Mouse (Mus musculus) hindbrain, embryonic 13.5 days (tissue): ENCODE data around the gene Ceacam9. TPM values are rescaled to one million over a fixed set of nuclear protein-coding genes. Genes with fewer than 3 reads are reported as not detected.
"Not testable (repeated sequence)": the region's sequence is repeated elsewhere in the genome, so short reads cannot be mapped to it uniquely, and the experiment has no call there.

Experiments
- ATAC-seq: fragments of 200-750 bp; cut with Nextera tagmentation; 2 replicates; pipeline ENCODE4 v1.8.0; 2017; ENCODE audit warnings: moderate TSS enrichment; ENCODE audit not compliant: low FRiP score
- H3K27ac ChIP-seq: fragments of 300-500 bp; sonication (generic); 2 replicates; pipeline ENCODE4 v1.5.1; 2015; ENCODE audit warnings: inconsistent platforms, mild to moderate bottlenecking, moderate library complexity
- H3K27me3 ChIP-seq: fragments of 300-500 bp; sonication (generic); 2 replicates; pipeline ENCODE4 v1.6.1; 2015; ENCODE audit warnings: mild to moderate bottlenecking, inconsistent platforms
- H3K36me3 ChIP-seq: fragments of 300-500 bp; sonication (generic); 2 replicates; pipeline ENCODE4 v1.6.1; 2015; ENCODE audit warnings: mild to moderate bottlenecking, inconsistent platforms
- H3K4me1 ChIP-seq: fragments of 300-500 bp; sonication (generic); replicated peaks from 2 replicates; pipeline ENCODE4 v1.6.1; 2015; ENCODE audit warnings: inconsistent platforms
- H3K4me2 ChIP-seq: fragments of 300-500 bp; sonication (generic); 2 replicates; pipeline ENCODE4 v1.6.1; 2015; ENCODE audit warnings: inconsistent platforms, mild to moderate bottlenecking, moderate library complexity
- H3K4me3 ChIP-seq: fragments of 300-500 bp; sonication (generic); 2 replicates; pipeline ENCODE4 v1.5.1; 2015; ENCODE audit warnings: mild to moderate bottlenecking, inconsistent platforms
- H3K9ac ChIP-seq: fragments of 300-500 bp; sonication (generic); 2 replicates; pipeline ENCODE4 v1.6.1; 2015; ENCODE audit warnings: mild to moderate bottlenecking, inconsistent platforms
- H3K9me3 ChIP-seq: fragments of 300-500 bp; sonication (generic); 2 replicates; pipeline ENCODE4 v1.6.1; 2016; ENCODE audit warnings: inconsistent platforms
- WGBS: fragments of 180-500 bp; shearing (Covaris S2); methylation state at CpG from one replicate; pipeline ENCODE4 v1.1.7; 2015; 5-methylcytosine and 5-hydroxymethylcytosine counted together
- polyA plus RNA-seq: library from polyadenylated mRNA; unstranded; fragments of >200 nt; fragmentation: Nextera tagmentation; extraction: Ambion mirVana; gene quantifications from 2 replicates; pipeline ENCODE4 v1.2.1, GENCODE M21; 2015

The Ceacam9 gene
- polyA plus RNA-seq, 1 experiment from 2014 or later, result not detected

DNA sequence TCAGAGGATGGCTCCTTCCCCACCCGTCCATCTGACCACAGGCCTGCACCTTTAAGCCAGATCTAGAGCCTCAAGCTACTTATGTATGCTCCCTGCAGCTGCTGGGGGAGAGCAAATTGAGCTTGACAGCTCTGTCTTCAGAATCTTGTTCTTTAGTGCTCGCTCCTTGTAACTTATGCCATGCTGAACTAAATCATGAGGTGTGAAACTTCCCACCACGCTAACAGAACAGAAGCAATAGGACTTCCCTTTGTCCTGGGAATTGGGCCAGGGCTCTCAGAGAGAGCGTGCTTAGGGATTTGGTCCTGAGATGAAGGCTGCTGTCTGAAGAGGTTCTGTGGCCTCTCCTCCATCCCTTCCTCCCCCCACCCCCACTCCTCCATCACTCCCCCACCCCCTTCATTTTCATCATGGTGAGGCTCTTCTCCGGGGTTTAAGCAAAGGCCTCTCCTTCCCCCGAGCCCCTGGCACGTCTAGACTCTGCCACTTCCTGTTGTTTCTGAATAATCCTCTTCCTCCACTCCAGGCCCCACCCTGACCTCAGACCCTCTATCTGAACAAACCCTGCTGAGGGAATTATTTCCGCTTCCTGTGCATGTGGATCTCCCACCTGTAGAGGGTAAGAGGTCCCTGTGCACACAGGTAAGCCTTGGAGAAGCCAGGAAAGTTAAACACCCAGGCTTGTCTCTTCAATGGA is 5.1 kb upstream of the Ceacam9 start:
- not testable (repeated sequence) for H3K9me3 ChIP-seq, H3K27me3 ChIP-seq, H3K9ac ChIP-seq, H3K4me1 ChIP-seq, ATAC-seq, H3K36me3 ChIP-seq, H3K4me2 ChIP-seq, H3K4me3 ChIP-seq, H3K27ac ChIP-seq
- WGBS, result 54% methylated on average over 8 of the region's 8 CpGs

DNA sequence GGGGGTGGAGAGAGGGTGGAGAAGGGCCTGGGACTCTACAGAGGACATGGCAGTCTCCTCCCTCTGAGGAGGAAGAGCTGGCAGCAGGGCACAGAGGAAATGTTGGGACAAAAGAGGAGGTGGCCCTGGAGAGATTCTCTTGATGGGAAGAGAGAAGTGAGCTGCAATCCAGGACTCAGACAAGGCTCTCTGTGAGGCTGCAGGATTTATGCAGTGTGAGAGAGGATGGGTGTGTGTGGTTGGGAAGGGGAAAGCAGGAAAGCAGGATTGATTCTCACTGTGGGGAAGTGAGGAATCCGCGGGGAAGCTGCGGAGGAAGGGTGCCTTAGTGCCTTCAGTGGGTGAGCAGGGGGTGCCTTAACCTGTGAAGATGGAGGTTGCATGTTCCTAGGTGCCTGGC is 761 bp downstream of the Ceacam9 start:
- ATAC-seq, result not testable (repeated sequence)
- 72% methylated on average over 3 of the region's 3 CpGs for WGBS

DNA sequence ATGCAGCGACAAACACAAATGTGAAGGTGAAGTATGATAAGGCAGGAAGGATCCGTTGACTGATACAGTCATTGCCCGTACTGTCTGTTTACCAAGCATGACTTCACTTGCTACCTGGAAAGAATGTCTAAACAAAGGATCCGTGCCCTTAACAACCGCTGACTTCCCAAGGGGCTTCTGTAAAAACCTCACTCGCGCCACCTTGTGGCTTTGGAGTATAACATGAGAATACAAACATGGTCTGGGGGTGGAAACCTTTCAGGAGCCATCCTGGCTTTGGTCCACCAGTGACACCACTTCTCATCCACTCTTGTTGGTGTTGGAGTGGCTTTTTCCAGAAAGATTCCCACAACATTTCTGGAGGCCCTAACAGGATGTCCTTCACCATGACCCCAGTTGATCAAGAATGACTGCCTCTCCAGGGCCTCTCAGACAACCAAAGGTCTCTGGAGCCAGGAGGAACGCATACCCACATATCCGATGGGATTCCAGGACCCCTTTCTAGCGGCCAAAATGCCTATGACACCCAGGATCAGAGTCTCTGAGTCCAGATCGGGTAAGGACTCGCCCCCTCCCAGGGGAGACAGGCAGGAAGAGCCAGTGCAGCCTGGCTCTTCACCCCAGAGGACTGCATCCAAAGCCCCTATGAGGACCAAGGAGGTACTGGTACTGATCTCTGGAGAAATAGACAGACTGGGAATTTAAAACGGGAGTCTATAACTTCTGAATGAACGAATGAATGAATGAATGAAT is 7.0 kb downstream of the Ceacam9 start:
- H3K27ac ChIP-seq, result no peak overlapping the region; the same call in 1 of the 2 replicates
- no peaks in the 10 kb centered on the region for H3K27me3 ChIP-seq
- H3K9ac ChIP-seq, result 0 out of 2 replicates have a peak overlapping the region, but pooled peaks have one; percentile 1
- peak overlapping the region; percentile 17; the same call in 1 of the 2 replicates for H3K4me3 ChIP-seq
- 28% methylated on average over 14 of the region's 14 CpGs for WGBS
- peak; percentile 36; the same call in 1 of the 2 replicates for ATAC-seq
- peak overlapping the region; percentile 39 for H3K4me2 ChIP-seq
- peaks cover 12% of the 10 kb centered on the region for H3K4me1 ChIP-seq
- H3K36me3 ChIP-seq, result no peaks in the 10 kb centered on the region
- no peaks in the 10 kb centered on the region for H3K9me3 ChIP-seq

More for the DNA sequence above, 761 bp downstream of the Ceacam9 start:
- H3K9ac ChIP-seq, H3K9me3 ChIP-seq, H3K4me3 ChIP-seq, H3K4me2 ChIP-seq, H3K4me1 ChIP-seq, H3K36me3 ChIP-seq, H3K27me3 ChIP-seq, H3K27ac ChIP-seq: not testable (repeated sequence)

DNA sequence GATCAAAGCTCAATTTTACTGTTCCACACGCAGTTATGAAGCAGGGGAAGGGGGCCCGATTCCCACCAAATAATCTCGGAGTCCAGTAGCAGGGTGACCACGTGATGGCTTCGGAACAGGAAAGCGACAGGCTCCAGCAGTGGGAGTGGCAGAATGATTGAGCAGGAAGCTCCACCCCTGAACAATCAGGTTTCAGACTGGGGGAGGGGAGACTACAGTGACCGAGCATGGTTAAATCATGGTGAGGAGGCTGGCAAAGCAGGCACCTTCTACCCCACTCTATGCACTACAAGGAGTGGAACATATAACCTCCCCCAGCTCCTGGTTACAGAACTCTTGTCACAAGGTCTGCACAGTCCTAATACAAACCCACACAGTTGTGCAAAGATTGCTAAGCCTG is 7.8 kb downstream of the Ceacam9 start:
- H3K27ac ChIP-seq, H3K27me3 ChIP-seq, H3K36me3 ChIP-seq, H3K4me3 ChIP-seq, H3K9me3 ChIP-seq: not testable (repeated sequence)
- H3K4me2 ChIP-seq, result peak overlapping the region; percentile 27
- WGBS, result 10% methylated on average over 7 of the region's 7 CpGs
- peak; percentile 30; the same call in 1 of the 2 replicates for ATAC-seq
- peak overlapping the region; percentile 29; the same call in 1 of the 2 replicates for H3K9ac ChIP-seq
- peaks cover 12% of the 10 kb centered on the region for H3K4me1 ChIP-seq

DNA sequence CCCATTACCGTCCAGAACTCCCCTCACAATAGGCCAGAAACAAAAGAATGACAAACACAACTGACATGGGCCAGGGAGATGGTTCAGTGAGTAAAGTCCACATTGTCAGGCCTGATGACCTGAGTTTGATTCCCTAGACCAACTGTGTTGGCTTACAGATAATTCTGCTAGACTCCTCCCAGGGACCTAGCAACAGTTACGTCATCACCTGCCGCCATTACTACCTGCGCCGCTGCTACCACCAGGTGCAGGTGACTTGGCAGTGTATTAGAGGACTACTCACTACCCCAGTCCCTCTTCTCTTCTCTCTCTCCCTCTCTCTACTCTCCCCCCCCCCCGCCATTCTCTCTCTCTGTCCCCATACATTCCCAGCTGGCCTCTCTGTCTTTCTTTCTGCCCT is 9.1 kb downstream of the Ceacam9 start:
- H3K4me1 ChIP-seq, result peaks cover 12% of the 10 kb centered on the region
- no peak overlapping the region for H3K27ac ChIP-seq
- H3K4me3 ChIP-seq, result no peak overlapping the region
- H3K9ac ChIP-seq, result no peak overlapping the region
- H3K27me3 ChIP-seq, result no peaks in the 10 kb centered on the region
- ATAC-seq, result no peak
- H3K9me3 ChIP-seq, result no peaks in the 10 kb centered on the region
- H3K36me3 ChIP-seq, result no peaks in the 10 kb centered on the region
- WGBS, result 86% methylated on average over 5 of the region's 6 CpGs
- no peak overlapping the region for H3K4me2 ChIP-seq

DNA sequence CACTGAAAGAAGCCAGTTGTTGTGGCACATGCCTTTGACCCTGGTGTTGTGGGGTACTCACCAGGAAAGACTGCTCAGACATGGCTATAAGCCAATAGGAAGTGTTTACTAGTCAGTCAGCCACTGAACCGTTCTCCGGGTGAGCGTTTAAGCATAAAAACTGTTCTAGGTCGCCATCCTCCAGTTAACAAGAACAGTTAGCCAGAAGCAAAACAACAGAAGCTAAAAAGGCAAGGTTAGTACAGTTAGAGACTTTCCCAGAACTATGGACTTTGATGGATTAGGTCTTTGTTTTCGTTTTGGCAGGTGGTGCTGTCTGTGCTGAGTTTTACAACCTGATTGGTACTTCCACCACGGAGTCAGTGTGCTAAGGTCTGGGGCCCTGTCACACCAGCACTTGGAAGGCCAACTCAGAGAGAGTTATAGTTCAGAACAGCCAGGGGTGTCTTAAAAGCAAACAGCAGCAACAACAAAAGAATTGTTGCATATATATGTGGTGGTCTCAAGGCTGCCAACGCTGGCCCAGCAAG is 10.2 kb downstream of the Ceacam9 start:
- H3K36me3 ChIP-seq, result no peaks in the 10 kb centered on the region
- H3K9me3 ChIP-seq, result no peaks in the 10 kb centered on the region
- 55% methylated on average over 7 of the region's 7 CpGs for WGBS
- H3K4me2 ChIP-seq, result no peak overlapping the region
- no peak overlapping the region for H3K27ac ChIP-seq
- H3K4me1 ChIP-seq, result peaks cover 12% of the 10 kb centered on the region
- H3K9ac ChIP-seq, result no peak overlapping the region
- H3K4me3 ChIP-seq, result no peak overlapping the region
- H3K27me3 ChIP-seq, result no peaks in the 10 kb centered on the region
- no peak for ATAC-seq

DNA sequence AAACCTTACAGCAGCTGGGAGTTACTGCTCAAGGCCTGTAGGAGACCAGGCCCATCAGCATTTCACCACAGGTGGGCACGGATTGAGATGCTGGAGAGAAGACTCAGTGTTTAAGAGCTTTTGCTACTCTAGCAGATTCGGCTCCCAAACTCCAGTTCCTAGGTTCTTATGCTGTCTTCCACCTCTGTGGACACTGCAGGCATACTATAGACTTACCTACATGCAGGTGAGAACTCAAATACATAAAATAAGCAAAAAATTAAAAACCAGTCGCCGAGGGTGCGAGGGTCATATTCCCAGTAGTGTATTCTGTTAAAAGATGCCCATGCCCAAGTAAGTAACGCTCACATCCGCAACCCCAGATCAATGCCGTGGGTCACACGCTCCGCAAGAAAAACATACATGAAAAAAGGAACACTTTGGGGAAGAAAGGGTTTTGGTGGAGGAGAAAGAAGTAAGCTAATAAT is 15.9 kb downstream of the Ceacam9 start:
- no peaks in the 10 kb centered on the region for H3K9me3 ChIP-seq
- peaks cover 11% of the 10 kb centered on the region for H3K36me3 ChIP-seq
- peak overlapping the region; percentile 85 for H3K4me3 ChIP-seq
- H3K4me1 ChIP-seq, result peaks cover 19% of the 10 kb centered on the region
- H3K27ac ChIP-seq, result no peak overlapping the region
- H3K27me3 ChIP-seq, result no peaks in the 10 kb centered on the region
- ATAC-seq, result peak; percentile 60
- peak overlapping the region; percentile 47 for H3K4me2 ChIP-seq
- WGBS, result 40% methylated on average over 10 of the region's 10 CpGs
- H3K9ac ChIP-seq, result peak overlapping the region; percentile 16

DNA sequence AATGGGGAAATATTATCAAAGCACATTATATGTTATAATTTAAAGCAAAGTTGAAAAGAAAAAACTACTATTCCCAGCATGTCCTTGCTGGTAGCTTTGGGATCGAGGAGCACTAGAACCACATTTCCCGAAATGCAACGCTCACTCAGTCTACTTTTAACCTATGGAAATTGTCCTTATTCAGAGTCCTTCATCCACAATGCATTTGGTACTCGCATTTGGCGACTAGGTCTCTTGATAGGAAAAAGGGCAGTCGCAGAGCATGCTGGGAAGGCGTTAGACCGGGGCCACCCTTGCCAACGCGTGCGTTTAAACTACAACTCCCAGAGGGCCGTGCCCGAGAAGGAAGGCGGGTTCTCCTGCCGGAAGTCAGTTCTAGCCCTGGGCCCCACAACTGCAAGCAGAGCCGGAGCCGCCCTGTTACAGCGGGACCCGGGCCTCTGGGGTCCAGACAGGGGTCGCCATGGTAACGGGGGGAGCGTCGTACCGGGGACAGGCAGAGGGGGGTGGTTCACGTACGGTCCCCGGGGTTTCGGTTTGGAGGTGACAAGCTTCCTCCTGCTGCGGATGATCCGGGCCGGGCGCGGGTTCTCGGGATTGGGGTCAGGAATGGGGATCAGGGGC is 16.5 kb downstream of the Ceacam9 start, which contains the start of gene Ap2s1:
Gene Ap2s1, plus strand, starts transcription at position 338 of the 624 bp plus-strand sequence.
- Histone ChIP-seq H3K27me3 (no peaks in the 10 kb centered on the region), H3K9me3 (no peaks in the 10 kb centered on the region), H3K27ac (peak within 1 kb of the TSS; percentile 58), H3K4me2 (peak within 1 kb of the TSS; percentile 91), H3K4me3 (peak within 1 kb of the TSS; percentile 85), H3K36me3 (peaks cover 17% of the 10 kb centered on the region), H3K9ac (peak within 1 kb of the TSS; percentile 94), H3K4me1 (peaks cover 19% of the 10 kb centered on the region)
- WGBS, result under 1% methylated on average over 34 of the region's 34 CpGs
- peak; percentile 96 for ATAC-seq

DNA sequence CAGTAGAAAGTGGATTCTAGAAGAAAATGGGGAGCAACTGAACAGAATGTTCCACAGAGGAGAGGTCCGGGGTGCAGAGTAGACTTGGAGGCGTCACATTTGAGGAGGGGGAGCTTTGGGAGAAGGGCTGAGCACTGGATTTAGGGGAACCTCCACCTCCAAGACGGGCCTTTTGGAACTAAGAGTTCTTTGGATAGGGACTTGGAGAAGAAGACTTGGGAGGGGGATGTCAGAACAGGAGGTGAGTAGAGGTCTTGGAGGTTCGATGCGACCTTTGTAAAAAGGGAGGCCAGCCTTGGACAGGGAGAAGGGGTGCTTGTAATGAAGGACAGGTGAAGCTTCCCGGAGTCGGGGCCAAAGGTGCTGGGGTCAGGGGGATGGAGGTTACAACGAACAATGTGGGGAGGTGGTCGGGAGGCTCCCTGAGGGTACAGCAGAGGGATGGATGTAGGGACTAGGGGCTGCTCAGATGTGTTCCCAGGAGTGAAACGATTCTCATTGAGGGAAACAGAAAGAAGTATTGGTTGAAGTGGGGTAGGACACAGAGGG is 17.4 kb downstream of the Ceacam9 start:
- Histone ChIP-seq H3K9ac (peak overlapping the region; percentile 94), H3K4me3 (peak overlapping the region; percentile 85), H3K27me3 (no peaks in the 10 kb centered on the region), H3K36me3 (peaks cover 26% of the 10 kb centered on the region), H3K4me1 (peaks cover 19% of the 10 kb centered on the region), H3K4me2 (peak overlapping the region; percentile 91), H3K27ac (no peak overlapping the region), H3K9me3 (no peaks in the 10 kb centered on the region)
- 0 out of 2 replicates have a peak, but pooled peaks have one; percentile 2 for ATAC-seq
- WGBS, result 53% methylated on average over 10 of the region's 10 CpGs

DNA sequence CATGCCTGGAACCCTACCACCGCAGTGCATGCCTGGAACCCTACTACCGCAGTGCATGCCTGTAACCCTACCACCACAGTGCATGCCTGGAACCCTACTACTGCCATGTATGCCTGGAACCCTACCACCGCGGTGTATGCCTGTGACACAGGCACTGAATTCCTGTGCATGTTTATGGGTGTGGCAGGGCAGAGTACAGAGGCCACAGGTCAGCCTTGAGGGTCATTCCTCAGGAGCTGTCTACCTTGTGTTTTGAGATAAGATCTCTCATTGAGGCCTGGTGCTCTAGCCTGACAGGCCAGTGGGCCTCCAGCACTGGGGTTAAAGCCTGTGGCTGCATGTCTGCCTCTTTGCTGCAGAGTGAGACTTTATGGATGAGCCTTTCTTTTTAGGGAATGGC is 23.6 kb downstream of the Ceacam9 start:
- Histone ChIP-seq H3K4me1 (no peaks in the 10 kb centered on the region), H3K4me2 (no peak overlapping the region), H3K27ac (no peak overlapping the region), H3K36me3 (peaks cover 80% of the 10 kb centered on the region), H3K27me3 (no peaks in the 10 kb centered on the region), H3K4me3 (no peak overlapping the region), H3K9me3 (no peaks in the 10 kb centered on the region), H3K9ac (no peak overlapping the region)
- no peak for ATAC-seq
- WGBS, result 93% methylated on average over 4 of the region's 4 CpGs

DNA sequence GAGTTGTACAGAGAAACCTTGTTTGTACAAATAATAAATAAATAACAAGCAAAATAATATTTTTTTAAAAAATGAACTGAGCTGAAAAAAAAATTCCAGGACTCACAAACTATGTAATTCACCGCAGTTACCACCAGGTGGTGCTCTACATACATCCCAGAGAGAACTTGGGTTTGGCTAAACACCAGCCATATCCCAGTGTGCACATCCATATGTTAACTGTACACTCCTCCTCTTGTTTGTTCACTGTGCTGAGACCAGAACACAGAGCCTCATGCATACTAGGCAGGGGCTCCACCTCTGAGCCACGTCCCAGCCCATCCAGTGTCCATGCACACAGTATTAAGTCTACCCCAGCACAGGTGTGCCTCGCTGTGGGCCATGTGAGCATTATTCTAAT is 24.4 kb downstream of the Ceacam9 start:
- no peak overlapping the region for H3K27ac ChIP-seq
- H3K9me3 ChIP-seq, result no peaks in the 10 kb centered on the region
- no peaks in the 10 kb centered on the region for H3K27me3 ChIP-seq
- 49% methylated on average over 3 of the region's 3 CpGs for WGBS
- H3K4me1 ChIP-seq, result no peaks in the 10 kb centered on the region
- ATAC-seq, result peak; percentile 47; the same call in 1 of the 2 replicates
- H3K36me3 ChIP-seq, result peaks cover 80% of the 10 kb centered on the region
- no peak overlapping the region for H3K9ac ChIP-seq
- H3K4me2 ChIP-seq, result no peak overlapping the region
- H3K4me3 ChIP-seq, result no peak overlapping the region

DNA sequence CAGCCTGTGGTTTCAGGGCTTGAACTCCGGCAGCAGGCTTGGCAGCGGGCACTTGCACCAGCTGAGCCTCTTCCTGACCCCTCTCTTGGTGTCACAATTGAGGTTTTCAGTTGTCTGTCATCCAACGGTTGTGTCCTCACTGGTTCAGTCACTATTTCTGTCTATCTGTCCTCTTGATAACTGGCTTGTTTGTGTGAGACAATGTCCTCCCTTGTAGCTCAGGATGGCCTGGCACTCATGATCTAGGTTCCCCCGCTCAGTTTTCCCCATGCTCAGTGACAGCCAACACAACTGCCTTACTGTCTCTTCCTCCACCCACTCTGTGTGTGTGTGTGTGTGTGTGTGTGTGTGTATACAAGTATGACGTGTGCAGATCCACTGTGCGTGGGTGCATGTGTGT is 25.9 kb downstream of the Ceacam9 start:
- H3K4me2 ChIP-seq, result no peak overlapping the region
- H3K4me3 ChIP-seq, result no peak overlapping the region
- H3K27ac ChIP-seq, result no peak overlapping the region
- H3K9ac ChIP-seq, result no peak overlapping the region
- H3K4me1 ChIP-seq, result no peaks in the 10 kb centered on the region
- ATAC-seq, result no peak
- 94% methylated on average over 6 of the region's 6 CpGs for WGBS
- H3K27me3 ChIP-seq, result no peaks in the 10 kb centered on the region
- H3K9me3 ChIP-seq, result no peaks in the 10 kb centered on the region
- H3K36me3 ChIP-seq, result peaks cover 68% of the 10 kb centered on the region
